Mouse (Mus musculus) CH12.LX (cell line): ENCODE results near the gene Zbp1. TPM values are rescaled to one million over a fixed set of nuclear protein-coding genes. Genes with fewer than 3 reads are reported as not detected.

Experiments
- DNase-seq: peaks from one replicate; pipeline ENCODE4 v3.0.0-alpha.2; 2013; ENCODE audit errors: extremely low read depth
- H3K27ac ChIP-seq: 2 replicates; pipeline ENCODE4 v1.5.1; 2012; ENCODE audit warnings: low read depth, mild to moderate bottlenecking, control low read depth, moderate library complexity; ENCODE audit not compliant: insufficient read depth
- H3K27me3 ChIP-seq: replicated peaks from 2 replicates; pipeline ENCODE3; 2012; ENCODE audit warnings: inconsistent platforms
- H3K36me3 ChIP-seq, 2 experiments: replicated peaks in 1 of 2; 2 replicates each; pipeline versions ENCODE3 to v1.6.1; 2012; ENCODE audit warnings: inconsistent platforms in 1 of 2, low read length in 1 of 2, mild to moderate bottlenecking in 1 of 2, mixed read lengths in 1 of 2, moderate library complexity in 1 of 2; ENCODE audit not compliant: control insufficient read depth in 1 of 2, insufficient read depth in 1 of 2
- H3K4me1 ChIP-seq, 2 experiments: 2 replicates each; pipeline ENCODE4 v1.6.1; 2012; ENCODE audit warnings: inconsistent platforms in 1 of 2, moderate library complexity in 1 of 2; ENCODE audit not compliant: insufficient read depth in 2 of 2, control insufficient read depth in 1 of 2
- H3K4me2 ChIP-seq: 2 replicates; pipeline ENCODE4 v1.6.1; 2012; ENCODE audit warnings: low read depth, mild to moderate bottlenecking, control low read depth; ENCODE audit not compliant: poor library complexity, insufficient read depth, severe bottlenecking
- H3K4me3 ChIP-seq, 3 experiments: fragments of 150-350 bp in 1 of 3; sonication (generic) in 1 of 3; replicated peaks in 1 of 3; 2 replicates each; pipeline versions ENCODE3 to v1.5.1; 2011 to 2012; ENCODE audit warnings: low read depth in 2 of 3, low read length in 2 of 3, mild to moderate bottlenecking in 2 of 3, moderate library complexity in 2 of 3, control low read depth in 1 of 3, improper control_type of control experiment in 1 of 3, inconsistent platforms in 1 of 3, mixed read lengths in 1 of 3; ENCODE audit not compliant: poor library complexity in 1 of 3
- H3K79me2 ChIP-seq: replicated peaks from 2 replicates; pipeline ENCODE4 v1.6.1; 2012; ENCODE audit warnings: mild to moderate bottlenecking, moderate library complexity; ENCODE audit not compliant: control insufficient read depth, poor library complexity, insufficient read depth, severe bottlenecking; ENCODE audit errors: extremely low read depth
- H3K9ac ChIP-seq: 2 replicates; pipeline ENCODE4 v1.6.1; 2012; ENCODE audit warnings: low read depth, mild to moderate bottlenecking, control low read depth, moderate library complexity; ENCODE audit not compliant: insufficient read depth
- H3K9me3 ChIP-seq: replicated peaks from 2 replicates; pipeline ENCODE3; 2012; ENCODE audit warnings: low read length, inconsistent platforms, mixed read lengths
- ETS1 ChIP-seq: conservative IDR thresholded peaks from 2 replicates; pipeline ENCODE4 v1.6.1; 2012; ENCODE audit warnings: low read depth, mild to moderate bottlenecking, inconsistent platforms, low read length, improper control_type of control experiment, moderate library complexity
- JUN ChIP-seq: IDR thresholded peaks from 2 replicates; pipeline ENCODE4 v1.6.1; 2011; ENCODE audit warnings: low read depth, mild to moderate bottlenecking, low read length, improper control_type of control experiment, moderate library complexity; ENCODE audit not compliant: insufficient read depth
- KAT2A ChIP-seq: IDR thresholded peaks from 2 replicates; pipeline ENCODE4 v1.6.1; 2012; ENCODE audit warnings: low read length, improper control_type of control experiment, inconsistent platforms; ENCODE audit not compliant: insufficient replicate concordance
- MAX ChIP-seq: IDR thresholded peaks from 2 replicates; pipeline ENCODE4 v1.6.1; 2011; ENCODE audit warnings: low read length, improper control_type of control experiment
- MAZ ChIP-seq: IDR thresholded peaks from 2 replicates; pipeline ENCODE4 v1.6.1; 2012; ENCODE audit warnings: low read depth, mild to moderate bottlenecking, inconsistent platforms, low read length, improper control_type of control experiment, moderate library complexity
- MEF2A ChIP-seq: IDR thresholded peaks from 2 replicates; pipeline ENCODE4 v1.6.1; 2014; ENCODE audit warnings: low read depth, mild to moderate bottlenecking, inconsistent platforms, low read length, improper control_type of control experiment, borderline replicate concordance
- NRF1 ChIP-seq: IDR thresholded peaks from 2 replicates; pipeline ENCODE4 v1.6.1; 2014; ENCODE audit warnings: low read depth, mild to moderate bottlenecking, inconsistent platforms, low read length, improper control_type of control experiment, moderate library complexity
- RAD21 ChIP-seq: IDR thresholded peaks from 2 replicates; pipeline ENCODE4 v1.6.1; 2011; ENCODE audit warnings: low read depth, mild to moderate bottlenecking, low read length, improper control_type of control experiment, moderate library complexity
- RCOR1 ChIP-seq: conservative IDR thresholded peaks from 2 replicates; pipeline ENCODE4 v1.6.1; 2012; ENCODE audit warnings: low read depth, mild to moderate bottlenecking, inconsistent platforms, low read length, improper control_type of control experiment
- SIN3A ChIP-seq: IDR thresholded peaks from 2 replicates; pipeline ENCODE4 v1.6.1; 2012; ENCODE audit warnings: low read length, improper control_type of control experiment, inconsistent platforms
- SMC3 ChIP-seq: IDR thresholded peaks from 2 replicates; pipeline ENCODE4 v1.6.1; 2011; ENCODE audit warnings: low read depth, low read length, improper control_type of control experiment
- TBP ChIP-seq: conservative IDR thresholded peaks from 2 replicates; pipeline ENCODE4 v1.6.1; 2011; ENCODE audit warnings: low read depth, low read length, improper control_type of control experiment
- USF1 ChIP-seq: IDR thresholded peaks from 2 replicates; pipeline ENCODE4 v1.6.1; 2014; ENCODE audit warnings: low read depth, mild to moderate bottlenecking, inconsistent platforms, low read length, improper control_type of control experiment
- USF2 ChIP-seq: conservative IDR thresholded peaks from 2 replicates; pipeline ENCODE4 v1.6.1; 2011; ENCODE audit warnings: low read depth, low read length, improper control_type of control experiment
- ZMIZ1 ChIP-seq: IDR thresholded peaks from 2 replicates; pipeline ENCODE4 v1.6.1; 2012; ENCODE audit warnings: low read depth, mild to moderate bottlenecking, inconsistent platforms, low read length, improper control_type of control experiment
- dilution Hi-C: fragments of 300-500 bp; cut with MboI; formaldehyde crosslinking; loops from 2 replicates; pipeline ENCODE4 v1.14.3; 2020; ENCODE audit warnings: low sequenced_read_pairs; ENCODE audit not compliant: extremely low pct_unique_long_range_greater_than_20kb, extremely low pct_ligation_motif_present
- in situ Hi-C: fragments of 300-500 bp; cut with MboI; formaldehyde crosslinking; loops from 3 replicates; pipeline ENCODE4 v1.14.3; 2019; ENCODE audit warnings: low sequenced_read_pairs, low pct_ligation_motif_present, low pct_unique_long_range_greater_than_20kb, mixed read lengths
- polyA plus RNA-seq: library from polyadenylated mRNA; unstranded; fragments of >175 nt; gene quantifications from 2 replicates; pipeline ENCODE4 v1.2.1, GENCODE M21; 2012; ENCODE audit warnings: low read depth; ENCODE audit not compliant: insufficient read length
- total RNA-seq, 2 experiments: library from RNA; depleted of rRNA; stranded (reverse); fragments of 300-350 nt in 1 of 2; fragments of >200 nt in 1 of 2; gene quantifications; 2 replicates each; pipeline ENCODE4 v1.2.3; 2012 to 2014

The Zbp1 gene
- total and polyA plus RNA-seq, 3 experiments, result 8.1 to 9.8 (median 8.7) TPM

GRCm38 (mm10) chr2:173253761-173254662, 35.3 kb upstream of the Zbp1 start:
- Histone ChIP-seq H3K4me3 (no peak overlapping the region), H3K9me3 (no peaks in the 10 kb centered on the region), H3K79me2 (peaks cover 21% of the 10 kb centered on the region), H3K4me1 (peaks cover 21 to 56% of the 10 kb centered on the region in 2 experiments), H3K9ac (no peak overlapping the region), H3K4me2 (no peak overlapping the region), H3K36me3 (peaks cover 0 to 9% of the 10 kb centered on the region in 2 experiments), H3K27ac (no peak overlapping the region), H3K27me3 (no peaks in the 10 kb centered on the region)
- dilution Hi-C loops (no loop called here), in situ Hi-C loops (no loop called here)
- no peak for DNase-seq
- TF ChIP-seq ZMIZ1, result no peak

DNA sequence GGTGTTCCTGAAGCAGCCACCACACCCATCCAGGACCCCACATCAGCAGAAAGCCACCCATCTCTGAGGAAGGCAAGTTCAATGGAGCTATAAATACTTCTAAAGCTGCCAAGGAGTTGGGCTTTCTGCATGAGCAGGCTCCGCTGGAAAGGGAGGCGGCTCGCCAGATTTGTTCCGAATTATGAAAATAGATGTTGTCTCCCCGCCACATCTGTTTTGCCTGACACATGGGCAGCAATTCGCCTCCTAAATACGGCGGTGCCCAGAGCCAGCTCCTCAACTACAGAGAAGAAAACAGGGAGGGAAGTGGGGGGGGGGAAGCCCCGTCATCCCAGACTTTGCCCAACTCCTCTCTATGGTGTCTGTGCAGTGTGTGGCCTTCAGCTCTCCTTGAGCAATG, 33.0 kb upstream of the Zbp1 start:
- no peak overlapping the region for H3K4me3 ChIP-seq
- no peaks in the 10 kb centered on the region for H3K27me3 ChIP-seq
- dilution Hi-C loops, result no loop called here
- no peak overlapping the region for H3K9ac ChIP-seq
- DNase-seq, result no peak
- H3K36me3 ChIP-seq, result peaks cover 0 to 6% of the 10 kb centered on the region in 2 experiments
- H3K27ac ChIP-seq, result no peak overlapping the region
- in situ Hi-C loops, result no loop called here
- no peaks in the 10 kb centered on the region for H3K9me3 ChIP-seq
- H3K79me2 ChIP-seq, result peaks cover 29% of the 10 kb centered on the region
- H3K4me2 ChIP-seq, result no peak overlapping the region
- H3K4me1 ChIP-seq, result peaks cover 17 to 59% of the 10 kb centered on the region in 2 experiments
- no peak for TF ChIP-seq ETS1
- no peak for TF ChIP-seq NRF1
- no peak for TF ChIP-seq KAT2A
- TF ChIP-seq MEF2A, result no peak
- no peak for TF ChIP-seq RCOR1
- no peak for TF ChIP-seq MAZ
- no peak for TF ChIP-seq TBP

DNA sequence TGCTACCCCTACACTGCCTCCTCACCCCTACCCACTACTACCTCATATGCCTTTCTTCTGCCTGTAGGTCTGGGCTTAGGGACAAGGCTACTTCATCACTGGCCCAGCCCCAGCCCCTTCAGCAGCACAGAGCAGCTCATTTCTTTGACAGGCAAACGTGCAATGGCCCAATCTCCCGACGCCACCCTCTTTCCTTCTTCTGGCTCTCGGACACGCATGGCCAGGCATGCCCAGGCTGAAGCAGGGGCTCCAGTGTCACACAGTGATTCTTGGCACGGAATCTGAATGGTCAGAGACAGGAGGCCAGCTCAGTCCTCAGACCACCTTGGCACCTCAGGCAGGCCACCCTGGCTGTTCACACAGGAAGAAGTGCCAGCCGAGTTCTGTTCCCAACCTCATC, 32.4 kb upstream of the Zbp1 start:
- Histone ChIP-seq H3K79me2 (peaks cover 31% of the 10 kb centered on the region), H3K4me2 (no peak overlapping the region), H3K4me3 (no peak overlapping the region), H3K4me1 (peaks cover 22 to 65% of the 10 kb centered on the region in 2 experiments), H3K9ac (no peak overlapping the region), H3K36me3 (peaks cover 0 to 9% of the 10 kb centered on the region in 2 experiments), H3K27ac (no peak overlapping the region), H3K9me3 (no peaks in the 10 kb centered on the region), H3K27me3 (no peaks in the 10 kb centered on the region)
- TF ChIP-seq USF2 (no peak), JUN (no peak), RAD21 (no peak), ETS1 (no peak), SIN3A (no peak), USF1 (no peak), SMC3 (no peak), MAX (no peak)
- no peak for DNase-seq
- dilution Hi-C loops, result no loop called here
- in situ Hi-C loops, result no loop called here
